Mouse (Mus musculus) spleen, adult 2 months (tissue): Measurements from ENCODE around the gene Smoc1. TPM values are rescaled to one million over a fixed set of nuclear protein-coding genes. Genes with fewer than 3 reads are reported as not detected.

Source experiments
- DNase-seq, 2 experiments: peaks; one replicate each; pipeline versions ENCODE4 v3.0.0 to v3.0.0-alpha.2; 2012 to 2021; ENCODE audit warnings: low spot score in 2 of 2, low read depth in 1 of 2
- H3K27ac ChIP-seq: fragments of 200-500 bp; 2 replicates; pipeline ENCODE4 v1.5.1; 2012; ENCODE audit warnings: low read length, inconsistent platforms; ENCODE audit not compliant: insufficient read depth
- H3K27me3 ChIP-seq: fragments of 200-500 bp; 2 replicates; pipeline ENCODE4 v1.6.1; 2012; ENCODE audit warnings: mild to moderate bottlenecking, moderate library complexity, low read length, inconsistent platforms; ENCODE audit not compliant: control insufficient read depth, insufficient read depth
- H3K36me3 ChIP-seq: fragments of 200-500 bp; 2 replicates; pipeline ENCODE4 v1.6.1; 2012; ENCODE audit warnings: mild to moderate bottlenecking, low read length, inconsistent platforms; ENCODE audit not compliant: control insufficient read depth, insufficient read depth
- H3K4me1 ChIP-seq: fragments of 200-500 bp; 2 replicates; pipeline ENCODE4 v1.6.1; 2011; ENCODE audit warnings: inconsistent platforms; ENCODE audit not compliant: control insufficient read depth, insufficient read depth, insufficient read length
- H3K4me3 ChIP-seq: fragments of 200-500 bp; 2 replicates; pipeline ENCODE4 v1.5.1; 2011; ENCODE audit warnings: mild to moderate bottlenecking, inconsistent platforms; ENCODE audit not compliant: insufficient read depth, insufficient read length; ENCODE audit errors: extremely low read depth
- CTCF ChIP-seq: fragments of 200-500 bp; IDR thresholded peaks from 2 replicates; pipeline ENCODE4 v1.5.1; 2011; ENCODE audit warnings: mild to moderate bottlenecking, inconsistent platforms; ENCODE audit not compliant: insufficient read depth, insufficient read length, insufficient replicate concordance; ENCODE audit errors: extremely low read depth
- POLR2A ChIP-seq: fragments of 200-500 bp; IDR thresholded peaks from 2 replicates; pipeline ENCODE4 v1.6.1; 2011; ENCODE audit warnings: low read depth, low read length, inconsistent platforms
- WGBS: fragments of 180-500 bp; shearing (Covaris S2); methylation state at CpG from one replicate; pipeline ENCODE4 v1.1.7; 2018; 5-methylcytosine and 5-hydroxymethylcytosine counted together
- polyA plus RNA-seq: library from polyadenylated mRNA; depleted of rRNA; stranded (reverse); fragments of >200 nt; gene quantifications from 2 replicates; pipeline ENCODE4 v1.2.3, GENCODE M21; 2012

Gene Smoc1
- polyA plus RNA-seq, 1 experiment: 0.51 TPM

DNA sequence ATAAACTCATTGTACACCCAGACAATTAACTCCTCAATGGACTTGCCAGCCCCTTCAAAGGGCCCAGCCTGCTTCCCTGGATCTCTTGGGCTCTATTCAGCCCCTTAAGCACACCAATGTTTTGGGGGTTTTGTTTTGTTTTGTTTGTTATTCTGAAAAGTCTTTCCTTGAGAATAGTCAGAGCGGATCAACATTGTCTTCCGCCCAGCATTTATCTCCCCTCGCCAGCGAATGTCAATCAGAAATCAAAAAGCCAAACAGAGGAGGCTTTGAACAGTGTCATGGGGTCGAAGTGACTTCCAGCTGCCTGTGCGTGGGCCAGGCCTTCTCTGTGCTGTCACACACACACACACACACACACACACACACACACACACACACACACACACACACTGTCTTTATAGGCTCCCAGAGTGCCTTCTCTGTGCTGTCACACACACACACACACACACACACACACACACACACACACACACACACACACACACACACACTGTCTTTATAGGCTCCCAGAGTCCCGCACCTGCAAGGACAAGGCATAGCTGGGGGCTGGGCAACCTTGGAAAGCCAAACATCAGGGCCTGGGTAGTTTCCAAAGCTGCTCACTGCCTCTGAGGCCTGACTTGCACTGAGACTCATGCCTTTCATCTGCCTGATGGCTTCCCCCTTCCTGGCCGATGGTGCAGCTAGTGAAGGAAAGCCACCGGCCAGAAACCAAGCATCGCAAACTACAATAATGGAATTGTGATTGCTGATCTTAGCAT, 120.0 kb downstream of the Smoc1 start:
- TF ChIP-seq CTCF: no peak
- Histone ChIP-seq H3K27me3 (no peaks in the 10 kb centered on the region), H3K4me3 (no peak overlapping the region), H3K4me1 (no peaks in the 10 kb centered on the region), H3K27ac (no peak overlapping the region), H3K36me3 (no peaks in the 10 kb centered on the region)
- no peak for DNase-seq
- 85% methylated on average over 10 of the region's 10 CpGs for WGBS

DNA sequence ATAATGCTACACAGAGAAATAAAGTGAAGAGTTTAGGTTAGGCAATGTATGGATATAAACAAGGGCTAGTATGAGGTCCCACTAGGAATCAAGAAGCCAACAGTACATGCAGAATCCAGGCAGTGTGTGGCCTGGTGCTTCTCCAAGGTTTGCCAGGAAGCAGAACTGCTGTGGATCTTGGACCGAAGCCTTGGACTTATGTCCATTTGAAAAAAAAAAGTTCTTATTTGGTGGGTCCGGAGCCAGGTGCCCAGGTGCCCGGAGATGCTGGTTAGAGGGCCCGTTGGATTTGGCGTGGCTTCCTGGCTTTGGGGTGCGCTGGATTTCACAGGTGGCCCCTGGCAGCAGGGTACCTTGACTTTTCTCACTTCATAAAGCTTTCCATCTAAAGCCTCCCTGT, 121.3 kb downstream of the Smoc1 start:
- no peaks in the 10 kb centered on the region for H3K27me3 ChIP-seq
- DNase-seq: no peak
- TF ChIP-seq POLR2A (no peak), CTCF (no peak)
- H3K27ac ChIP-seq: no peak overlapping the region
- no peaks in the 10 kb centered on the region for H3K4me1 ChIP-seq
- 96% methylated on average over 6 of the region's 6 CpGs for WGBS
- no peaks in the 10 kb centered on the region for H3K36me3 ChIP-seq
- no peak overlapping the region for H3K4me3 ChIP-seq

DNA sequence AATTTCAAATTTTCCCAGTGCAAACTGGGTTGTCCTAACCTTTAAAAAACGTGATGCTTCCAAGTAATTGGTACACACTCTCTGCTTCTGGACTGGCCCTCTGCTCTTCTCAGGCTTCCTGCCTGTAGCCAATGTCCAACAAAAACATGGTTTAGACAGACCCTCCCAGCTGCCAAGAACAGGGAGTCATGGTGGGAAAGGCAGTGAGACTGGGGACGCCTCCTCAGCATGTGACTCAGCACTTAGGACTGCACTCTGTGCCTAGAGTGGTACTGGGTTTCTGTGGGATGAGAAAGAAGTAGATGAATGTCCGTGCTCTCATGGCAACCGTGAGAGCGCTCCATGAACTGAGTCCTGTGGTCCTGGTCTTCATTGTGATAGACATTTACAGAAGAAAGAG, 124.3 kb downstream of the Smoc1 start:
- Histone ChIP-seq H3K27ac (no peak overlapping the region), H3K27me3 (no peaks in the 10 kb centered on the region), H3K4me3 (no peak overlapping the region), H3K36me3 (no peaks in the 10 kb centered on the region), H3K4me1 (no peaks in the 10 kb centered on the region)
- no peak for DNase-seq
- no peak for TF ChIP-seq CTCF
- no peak for TF ChIP-seq POLR2A
- 82% methylated on average over 5 of the region's 5 CpGs for WGBS

DNA sequence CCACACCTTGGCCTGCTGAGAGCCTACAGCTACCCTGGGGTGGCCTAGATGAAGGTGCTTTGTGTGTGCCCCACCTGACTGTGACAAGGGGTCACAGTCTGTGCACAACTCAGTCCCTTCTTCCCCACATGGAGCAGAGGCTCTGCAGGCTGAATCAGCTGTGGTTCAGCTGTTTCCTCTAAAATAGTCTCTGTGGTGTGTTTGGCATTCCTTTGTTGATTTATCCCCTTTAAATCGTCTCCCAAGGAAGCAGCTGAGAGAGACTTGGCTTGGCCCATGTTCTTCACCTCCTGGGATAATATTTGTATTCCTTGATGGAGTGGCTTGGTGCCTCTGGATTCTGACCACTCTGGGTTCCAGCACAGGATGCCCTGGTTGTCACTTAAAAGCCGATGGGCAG, 125.5 kb downstream of the Smoc1 start:
- DNase-seq: no peak
- WGBS: 67% methylated on average over 2 of the region's 2 CpGs
- Histone ChIP-seq H3K4me3 (no peak overlapping the region), H3K4me1 (no peaks in the 10 kb centered on the region), H3K27me3 (no peaks in the 10 kb centered on the region), H3K36me3 (no peaks in the 10 kb centered on the region), H3K27ac (no peak overlapping the region)
- TF ChIP-seq POLR2A: no peak
- TF ChIP-seq CTCF: no peak

DNA sequence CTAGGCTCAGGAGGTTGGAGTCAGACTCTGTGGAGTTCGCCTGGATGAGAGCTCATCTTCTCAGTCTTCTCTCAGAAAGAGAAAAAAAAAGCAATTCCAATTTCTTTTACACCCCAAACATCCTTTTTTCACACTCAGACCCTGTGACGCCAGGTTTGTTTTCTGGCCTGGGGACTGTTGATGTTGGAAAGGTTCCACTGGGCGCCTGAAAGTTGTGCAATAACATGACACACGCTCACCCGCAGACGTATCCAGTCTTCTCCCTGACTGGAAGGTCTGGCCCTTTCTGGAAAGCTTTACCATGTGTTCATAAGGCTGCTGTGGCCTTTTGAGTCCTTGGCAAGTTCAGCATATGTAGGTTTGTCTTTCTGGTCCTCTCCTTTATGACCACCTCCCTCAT, 129.1 kb downstream of the Smoc1 start:
- TF ChIP-seq CTCF (no peak), POLR2A (no peak)
- Histone ChIP-seq H3K27ac (no peak overlapping the region), H3K4me3 (no peak overlapping the region), H3K4me1 (no peaks in the 10 kb centered on the region), H3K36me3 (no peaks in the 10 kb centered on the region), H3K27me3 (no peaks in the 10 kb centered on the region)
- DNase-seq: no peak
- WGBS: 86% methylated on average over 6 of the region's 6 CpGs

DNA sequence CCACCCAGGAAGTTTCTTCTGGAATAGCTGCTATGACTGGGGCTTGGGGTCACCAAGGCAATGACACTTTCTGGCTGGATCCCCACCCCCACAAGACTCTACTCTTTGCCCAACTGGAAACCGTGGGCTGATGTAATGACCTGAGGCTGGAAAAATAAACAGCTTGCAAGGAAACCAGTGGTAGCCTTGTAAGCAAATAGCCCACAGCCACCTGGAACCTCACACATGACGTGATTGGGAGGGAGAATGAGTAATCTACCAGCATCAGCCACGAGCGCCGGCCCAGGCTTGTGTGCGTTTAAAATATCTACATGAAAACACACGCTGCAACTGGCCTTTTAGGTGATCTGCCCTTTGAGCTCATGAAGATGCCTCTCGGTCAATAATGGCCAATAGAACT, 130.2 kb downstream of the Smoc1 start:
- Histone ChIP-seq H3K4me1 (no peaks in the 10 kb centered on the region), H3K27me3 (no peaks in the 10 kb centered on the region), H3K27ac (no peak overlapping the region), H3K36me3 (no peaks in the 10 kb centered on the region), H3K4me3 (no peak overlapping the region)
- DNase-seq: no peak
- TF ChIP-seq CTCF: no peak
- TF ChIP-seq POLR2A: no peak
- 93% methylated on average over 8 of the region's 8 CpGs for WGBS

DNA sequence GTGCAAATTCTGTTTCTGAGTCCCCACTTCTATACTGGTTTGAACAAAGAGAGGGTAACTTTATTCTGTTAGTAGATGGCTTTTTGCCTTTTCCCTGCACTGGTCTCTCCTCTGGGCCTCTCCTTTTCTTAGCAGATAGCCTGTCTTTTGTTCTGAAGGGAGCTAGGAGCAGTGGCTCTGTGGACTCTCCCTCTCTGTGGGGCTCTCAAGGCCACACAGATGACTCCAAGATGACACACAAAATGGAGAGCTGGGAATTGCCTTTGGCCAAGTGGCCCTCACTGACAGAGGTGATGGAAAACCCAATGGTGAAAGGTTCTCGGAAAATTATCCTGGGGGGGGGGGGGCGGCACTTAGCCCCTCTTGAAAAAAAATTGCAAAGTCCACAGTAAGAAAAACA, 133.3 kb downstream of the Smoc1 start:
- H3K36me3 ChIP-seq: no peaks in the 10 kb centered on the region
- 86% methylated on average over 2 of the region's 2 CpGs for WGBS
- DNase-seq: no peak

More for the DNA sequence above, 133.3 kb downstream of the Smoc1 start:
- H3K4me1 ChIP-seq: no peaks in the 10 kb centered on the region
- no peak overlapping the region for H3K4me3 ChIP-seq
- no peaks in the 10 kb centered on the region for H3K27me3 ChIP-seq
- TF ChIP-seq POLR2A: no peak
- TF ChIP-seq CTCF: no peak
- no peak overlapping the region for H3K27ac ChIP-seq
